Mouse (Mus musculus): ENCODE results near the gene Trpm3. TPM values are rescaled to one million over a fixed set of nuclear protein-coding genes. Genes with fewer than 3 reads are reported as not detected.

Trpm3 gene
- polyA plus RNA-seq, 1 experiment: not detected

GRCm38 (mm10) chr19:22916643-22917344, 777.9 kb downstream of the Trpm3 start:
- H3K4me1 ChIP-seq: peaks cover 10% of the 10 kb centered on the region
- no peaks in the 10 kb centered on the region for H3K36me3 ChIP-seq (replicated peaks; ENCODE audit: low read length)
- H3K9me3 ChIP-seq: no peaks in the 10 kb centered on the region
- no peak for TF ChIP-seq GATA1 (IDR thresholded peaks at IDR 0.05; ENCODE audit: borderline replicate concordance, low read length)
- TF ChIP-seq FLI1 (IDR thresholded peaks at IDR 0.05; ENCODE audit: low read length): no peak
- H3K4me3 ChIP-seq (replicated peaks): no peak overlapping the region
- H3K27me3 ChIP-seq (replicated peaks): peaks cover 3% of the 10 kb centered on the region

GRCm38 (mm10) chr19:22917345-22917735, 778.5 kb downstream of the Trpm3 start:
- Histone ChIP-seq H3K4me3 (replicated peaks) (no peak overlapping the region), H3K36me3 (replicated peaks; ENCODE audit: low read length) (no peaks in the 10 kb centered on the region), H3K4me1 (peaks cover 10% of the 10 kb centered on the region), H3K9me3 (no peaks in the 10 kb centered on the region), H3K27me3 (replicated peaks) (peaks cover 3% of the 10 kb centered on the region)
- TF ChIP-seq GATA1 (IDR thresholded peaks at IDR 0.05; ENCODE audit: borderline replicate concordance, low read length) (no peak), FLI1 (IDR thresholded peaks at IDR 0.05; ENCODE audit: low read length) (no peak)

- Histone ChIP-seq H3K4me1 (peaks cover 8% of the 10 kb centered on the region), H3K27me3 (replicated peaks) (peaks cover 3% of the 10 kb centered on the region), H3K36me3 (replicated peaks; ENCODE audit: low read length) (no peaks in the 10 kb centered on the region), H3K4me3 (replicated peaks) (no peak overlapping the region), H3K9me3 (no peaks in the 10 kb centered on the region)
- TF ChIP-seq FLI1 (IDR thresholded peaks at IDR 0.05; ENCODE audit: low read length) (no peak), GATA1 (IDR thresholded peaks at IDR 0.05; ENCODE audit: borderline replicate concordance, low read length) (no peak)
These were observed 782.1 kb downstream of the Trpm3 start for GRCm38 (mm10) chr19:22920949-22921348.

- H3K4me3 ChIP-seq (replicated peaks): no peak overlapping the region
- no peaks in the 10 kb centered on the region for H3K4me1 ChIP-seq
- H3K36me3 ChIP-seq (replicated peaks; ENCODE audit: low read length): no peaks in the 10 kb centered on the region
- no peak for TF ChIP-seq GATA1 (IDR thresholded peaks at IDR 0.05; ENCODE audit: borderline replicate concordance, low read length)
- TF ChIP-seq FLI1 (IDR thresholded peaks at IDR 0.05; ENCODE audit: low read length): no peak
- H3K27me3 ChIP-seq (replicated peaks): no peaks in the 10 kb centered on the region
- no peaks in the 10 kb centered on the region for H3K9me3 ChIP-seq
These were observed 784.2 kb downstream of the Trpm3 start for GRCm38 (mm10) chr19:22922871-22923670.

GRCm38 (mm10) chr19:22925284-22925683, 786.4 kb downstream of the Trpm3 start:
- Histone ChIP-seq H3K9me3 (no peaks in the 10 kb centered on the region), H3K4me1 (no peaks in the 10 kb centered on the region), H3K4me3 (replicated peaks) (no peak overlapping the region), H3K27me3 (replicated peaks) (no peaks in the 10 kb centered on the region), H3K36me3 (replicated peaks; ENCODE audit: low read length) (no peaks in the 10 kb centered on the region)
- TF ChIP-seq FLI1 (IDR thresholded peaks at IDR 0.05; ENCODE audit: low read length) (no peak), GATA1 (IDR thresholded peaks at IDR 0.05; ENCODE audit: borderline replicate concordance, low read length) (no peak)

- Histone ChIP-seq H3K4me3 (replicated peaks) (no peak overlapping the region), H3K4me1 (no peaks in the 10 kb centered on the region), H3K9me3 (no peaks in the 10 kb centered on the region), H3K27me3 (replicated peaks) (no peaks in the 10 kb centered on the region), H3K36me3 (replicated peaks; ENCODE audit: low read length) (no peaks in the 10 kb centered on the region)
- no peak for TF ChIP-seq GATA1 (IDR thresholded peaks at IDR 0.05; ENCODE audit: borderline replicate concordance, low read length)
- TF ChIP-seq FLI1 (IDR thresholded peaks at IDR 0.05; ENCODE audit: low read length): no peak
These were observed 787.9 kb downstream of the Trpm3 start for GRCm38 (mm10) chr19:22926753-22927152.

GRCm38 (mm10) chr19:22928366-22928765, 789.5 kb downstream of the Trpm3 start:
- H3K36me3 ChIP-seq (replicated peaks; ENCODE audit: low read length): no peaks in the 10 kb centered on the region
- TF ChIP-seq GATA1 (IDR thresholded peaks at IDR 0.05; ENCODE audit: borderline replicate concordance, low read length): no peak
- no peak for TF ChIP-seq FLI1 (IDR thresholded peaks at IDR 0.05; ENCODE audit: low read length)
- no peak overlapping the region for H3K4me3 ChIP-seq (replicated peaks)
- H3K4me1 ChIP-seq: no peaks in the 10 kb centered on the region
- H3K27me3 ChIP-seq (replicated peaks): no peaks in the 10 kb centered on the region
- no peaks in the 10 kb centered on the region for H3K9me3 ChIP-seq

GRCm38 (mm10) chr19:22929768-22930167, 790.9 kb downstream of the Trpm3 start:
- H3K4me3 ChIP-seq (replicated peaks): no peak overlapping the region
- TF ChIP-seq GATA1 (IDR thresholded peaks at IDR 0.05; ENCODE audit: borderline replicate concordance, low read length) (no peak), FLI1 (IDR thresholded peaks at IDR 0.05; ENCODE audit: low read length) (no peak)
- no peaks in the 10 kb centered on the region for H3K4me1 ChIP-seq
- H3K9me3 ChIP-seq: no peaks in the 10 kb centered on the region
- H3K36me3 ChIP-seq (replicated peaks; ENCODE audit: low read length): no peaks in the 10 kb centered on the region
- H3K27me3 ChIP-seq (replicated peaks): no peaks in the 10 kb centered on the region

GRCm38 (mm10) chr19:22930368-22930834, 791.6 kb downstream of the Trpm3 start:
- Histone ChIP-seq H3K27me3 (replicated peaks) (no peaks in the 10 kb centered on the region), H3K4me3 (replicated peaks) (no peak overlapping the region), H3K36me3 (replicated peaks; ENCODE audit: low read length) (no peaks in the 10 kb centered on the region), H3K9me3 (no peaks in the 10 kb centered on the region), H3K4me1 (no peaks in the 10 kb centered on the region)
- TF ChIP-seq GATA1 (IDR thresholded peaks at IDR 0.05; ENCODE audit: borderline replicate concordance, low read length) (no peak), FLI1 (IDR thresholded peaks at IDR 0.05; ENCODE audit: low read length) (no peak)

GRCm38 (mm10) chr19:22931006-22931405, 792.2 kb downstream of the Trpm3 start:
- Histone ChIP-seq H3K4me3 (replicated peaks) (no peak overlapping the region), H3K27me3 (replicated peaks) (no peaks in the 10 kb centered on the region)

More at GRCm38 (mm10) chr19:22931006-22931405, 792.2 kb downstream of the Trpm3 start:
- Histone ChIP-seq H3K9me3 (no peaks in the 10 kb centered on the region), H3K36me3 (replicated peaks; ENCODE audit: low read length) (no peaks in the 10 kb centered on the region), H3K4me1 (no peaks in the 10 kb centered on the region)
- TF ChIP-seq FLI1 (IDR thresholded peaks at IDR 0.05; ENCODE audit: low read length): no peak
- no peak for TF ChIP-seq GATA1 (IDR thresholded peaks at IDR 0.05; ENCODE audit: borderline replicate concordance, low read length)
